Mouse (Mus musculus) naive thymus-derived CD4-positive, alpha-beta T cell, adult 5 months (primary cell): ENCODE data around the gene Cebpe. TPM values are rescaled to one million over a fixed set of nuclear protein-coding genes. Genes with fewer than 3 reads are reported as not detected.

Source experiments
- polyA plus RNA-seq: library from polyadenylated mRNA; unstranded; fragments of 100-300 nt; shearing (Covaris generic); gene quantifications from one replicate; pipeline ENCODE4 v1.2.1, GENCODE M21; 2017

The Cebpe gene
- not detected for polyA plus RNA-seq

DNA sequence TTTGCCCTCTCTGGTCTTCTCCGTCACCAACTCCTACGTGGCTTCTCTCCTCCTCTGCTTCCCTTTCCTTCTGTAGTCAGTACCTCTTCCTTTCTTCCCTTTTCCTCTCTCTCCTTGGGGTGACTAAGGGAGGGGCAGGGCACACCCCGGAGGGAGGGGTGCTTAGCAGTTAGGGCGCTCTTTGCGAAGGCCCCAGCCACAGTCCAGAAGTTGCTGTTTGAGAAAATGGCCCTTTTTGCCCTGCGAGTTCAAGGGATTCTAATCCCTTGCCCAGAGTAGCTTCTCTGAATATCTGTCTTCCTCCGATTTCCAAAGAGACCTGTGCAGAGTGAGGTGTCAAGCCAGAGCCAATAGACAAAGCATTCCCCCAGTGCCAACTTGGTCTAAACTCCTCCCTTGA lies at the start of gene Cebpe:
TSS of gene Cebpe (minus strand) at position 101 of the 400 bp plus-strand sequence.

GRCm38 (mm10) chr14:54698733-54699132 lies 13.2 kb downstream of the Cebpe start, which contains the start of gene Gm29776:
TSS of gene Gm29776 (minus strand) at chr14:54698833.

GRCm38 (mm10) chr14:54686522-54687143 lies 25.3 kb downstream of the Cebpe start, which contains the start of gene Acin1:
TSS of gene Acin1 (minus strand) at chr14:54686931.

DNA sequence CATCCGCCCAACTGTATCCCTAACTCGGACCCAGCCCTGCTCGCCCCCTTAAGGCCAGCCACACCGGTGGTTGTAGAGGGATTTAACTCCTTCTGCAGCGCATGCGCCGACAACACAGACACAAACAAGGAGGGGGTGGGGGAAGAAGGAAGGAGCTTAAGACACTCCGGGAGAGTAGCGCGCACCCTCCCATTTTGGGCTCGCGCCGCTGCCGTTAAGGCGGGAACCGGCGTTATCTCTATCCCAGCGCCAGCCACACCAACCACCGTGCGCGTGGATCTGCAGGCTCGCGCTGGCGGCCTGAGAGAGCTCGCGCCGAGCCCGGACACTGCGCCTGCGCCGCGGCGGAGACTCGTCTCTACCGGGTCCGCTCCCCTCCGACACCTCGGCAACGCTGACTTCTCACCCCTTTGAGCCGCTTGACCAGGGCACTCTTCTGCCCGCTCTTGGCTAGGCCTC lies 25.9 kb downstream of the Cebpe start, which contains the start of gene 1700123O20Rik:
TSS of gene 1700123O20Rik (plus strand) at position 154 of the 459 bp plus-strand sequence.

Other genes with a start within 250 kb of the Cebpe start
- gene Lrp10, start 248.0 kb downstream of the Cebpe start, polyA plus RNA-seq = 182 TPM
- gene Rem2, start 236.1 kb downstream of the Cebpe start, polyA plus RNA-seq = not detected
- gene Prmt5, start 194.6 kb downstream of the Cebpe start, polyA plus RNA-seq = 32.4 TPM
- 23.9 TPM for gene Haus4, start 157.6 kb downstream of the Cebpe start, polyA plus RNA-seq
- gene Ajuba, start 134.6 kb downstream of the Cebpe start, polyA plus RNA-seq = not detected
- gene 4931414P19Rik, start 106.2 kb downstream of the Cebpe start, polyA plus RNA-seq = 0.90 TPM
- gene Psmb5, start 94.2 kb downstream of the Cebpe start, polyA plus RNA-seq = 122 TPM
- 0.07 TPM for gene Psmb11, start 90.7 kb downstream of the Cebpe start, polyA plus RNA-seq
- not detected for gene Gm17606, start 71.2 kb downstream of the Cebpe start, polyA plus RNA-seq
- gene Cdh24, start 70.8 kb downstream of the Cebpe start, polyA plus RNA-seq = 3.2 TPM
- 72.4 TPM for gene 1700123O20Rik, start 26.0 kb downstream of the Cebpe start, polyA plus RNA-seq
- gene Acin1, start 25.2 kb downstream of the Cebpe start, polyA plus RNA-seq = 153 TPM
- gene Gm29776, start 13.3 kb downstream of the Cebpe start, polyA plus RNA-seq = not detected
- not detected for gene Slc7a8, start 69.8 kb upstream of the Cebpe start, polyA plus RNA-seq
- not detected for gene Rnf212b, start 102.0 kb upstream of the Cebpe start, polyA plus RNA-seq
- gene Homez, start 158.8 kb upstream of the Cebpe start, polyA plus RNA-seq = 3.7 TPM
- 2.7 TPM for gene Ppp1r3e, start 165.4 kb upstream of the Cebpe start, polyA plus RNA-seq
- 0.25 TPM for gene Bcl2l2, start 171.2 kb upstream of the Cebpe start, polyA plus RNA-seq
- gene Gm20521, start 171.3 kb upstream of the Cebpe start, polyA plus RNA-seq = not detected
- 229 TPM for gene Pabpn1, start 180.3 kb upstream of the Cebpe start, polyA plus RNA-seq
- gene Slc22a17, start 201.0 kb upstream of the Cebpe start, polyA plus RNA-seq = 2.7 TPM
- not detected for gene Efs, start 214.0 kb upstream of the Cebpe start, polyA plus RNA-seq
- not detected for gene Il25, start 220.5 kb upstream of the Cebpe start, polyA plus RNA-seq
- gene Cmtm5, start 224.1 kb upstream of the Cebpe start, polyA plus RNA-seq = not detected